Mouse (Mus musculus): Measurements from ENCODE around the gene Dtl.
"Not testable (repeated sequence)": the region's sequence is repeated elsewhere in the genome, so short reads cannot be mapped to it uniquely, and the experiment has no call there.

Gene Dtl

GRCm38 (mm10) chr1:191517969-191518368 lies 57.4 kb downstream of the Dtl start:
- DNase-seq = no peak

GRCm38 (mm10) chr1:191517056-191517455 lies 58.3 kb downstream of the Dtl start:
- no peak for DNase-seq

GRCm38 (mm10) chr1:191516351-191516750 lies 59.0 kb downstream of the Dtl start:
- not testable (repeated sequence) for DNase-seq

GRCm38 (mm10) chr1:191513195-191513594 lies 62.1 kb downstream of the Dtl start:
- DNase-seq = no peak

- no peak for DNase-seq
Observed at GRCm38 (mm10) chr1:191512383-191512782, 63.0 kb downstream of the Dtl start.

- DNase-seq = no peak
Observed at GRCm38 (mm10) chr1:191511503-191511902, 63.8 kb downstream of the Dtl start.

GRCm38 (mm10) chr1:191509865-191510264 lies 65.5 kb downstream of the Dtl start:
- no peak for DNase-seq

GRCm38 (mm10) chr1:191509131-191509530 lies 66.2 kb downstream of the Dtl start:
- DNase-seq = no peak

GRCm38 (mm10) chr1:191506791-191507190 lies 68.6 kb downstream of the Dtl start:
- DNase-seq = no peak

GRCm38 (mm10) chr1:191499666-191500065 lies 75.7 kb downstream of the Dtl start:
- no peak for DNase-seq

GRCm38 (mm10) chr1:191498271-191498955 lies 76.9 kb downstream of the Dtl start:
- peak; percentile 49 for DNase-seq

- DNase-seq = no peak
Observed at GRCm38 (mm10) chr1:191496676-191497075, 78.7 kb downstream of the Dtl start.

- DNase-seq = peak; percentile 44
Observed at GRCm38 (mm10) chr1:191495051-191495467, 80.3 kb downstream of the Dtl start.

GRCm38 (mm10) chr1:191494303-191494655 lies 81.1 kb downstream of the Dtl start:
- peak; percentile 15 for DNase-seq

- peak; percentile 58 for DNase-seq
Observed at GRCm38 (mm10) chr1:191493476-191494302, 81.7 kb downstream of the Dtl start.

GRCm38 (mm10) chr1:191490446-191490845 lies 84.9 kb downstream of the Dtl start:
- peak; percentile 19 for DNase-seq
